Mouse (Mus musculus) hindbrain, embryonic 13.5 days (tissue): Measurements from ENCODE around the gene Brd3. TPM values are rescaled to one million over a fixed set of nuclear protein-coding genes. Genes with fewer than 3 reads are reported as not detected.
A peak's percentile ranks its signal among the peaks of the same experiment; 100 is the strongest.
"Not testable (repeated sequence)": the region's sequence is repeated elsewhere in the genome, so short reads cannot be mapped to it uniquely, and the experiment has no call there.

Experiments
- ATAC-seq: fragments of 200-750 bp; cut with Nextera tagmentation; 2 replicates; pipeline ENCODE4 v1.8.0; 2017; ENCODE audit warnings: moderate TSS enrichment; ENCODE audit not compliant: low FRiP score
- H3K27ac ChIP-seq: fragments of 300-500 bp; sonication (generic); 2 replicates; pipeline ENCODE4 v1.5.1; 2015; ENCODE audit warnings: inconsistent platforms, mild to moderate bottlenecking, moderate library complexity
- H3K27me3 ChIP-seq: fragments of 300-500 bp; sonication (generic); 2 replicates; pipeline ENCODE4 v1.6.1; 2015; ENCODE audit warnings: mild to moderate bottlenecking, inconsistent platforms
- H3K36me3 ChIP-seq: fragments of 300-500 bp; sonication (generic); 2 replicates; pipeline ENCODE4 v1.6.1; 2015; ENCODE audit warnings: mild to moderate bottlenecking, inconsistent platforms
- H3K4me1 ChIP-seq: fragments of 300-500 bp; sonication (generic); replicated peaks from 2 replicates; pipeline ENCODE4 v1.6.1; 2015; ENCODE audit warnings: inconsistent platforms
- H3K4me2 ChIP-seq: fragments of 300-500 bp; sonication (generic); 2 replicates; pipeline ENCODE4 v1.6.1; 2015; ENCODE audit warnings: inconsistent platforms, mild to moderate bottlenecking, moderate library complexity
- H3K4me3 ChIP-seq: fragments of 300-500 bp; sonication (generic); 2 replicates; pipeline ENCODE4 v1.5.1; 2015; ENCODE audit warnings: mild to moderate bottlenecking, inconsistent platforms
- H3K9ac ChIP-seq: fragments of 300-500 bp; sonication (generic); 2 replicates; pipeline ENCODE4 v1.6.1; 2015; ENCODE audit warnings: mild to moderate bottlenecking, inconsistent platforms
- H3K9me3 ChIP-seq: fragments of 300-500 bp; sonication (generic); 2 replicates; pipeline ENCODE4 v1.6.1; 2016; ENCODE audit warnings: inconsistent platforms
- WGBS: fragments of 180-500 bp; shearing (Covaris S2); methylation state at CpG from one replicate; pipeline ENCODE4 v1.1.7; 2015; 5-methylcytosine and 5-hydroxymethylcytosine counted together
- polyA plus RNA-seq: library from polyadenylated mRNA; unstranded; fragments of >200 nt; fragmentation: Nextera tagmentation; extraction: Ambion mirVana; gene quantifications from 2 replicates; pipeline ENCODE4 v1.2.1, GENCODE M21; 2015

The Brd3 gene
- polyA plus RNA-seq, result 130 and 133 TPM in 2 replicates

DNA sequence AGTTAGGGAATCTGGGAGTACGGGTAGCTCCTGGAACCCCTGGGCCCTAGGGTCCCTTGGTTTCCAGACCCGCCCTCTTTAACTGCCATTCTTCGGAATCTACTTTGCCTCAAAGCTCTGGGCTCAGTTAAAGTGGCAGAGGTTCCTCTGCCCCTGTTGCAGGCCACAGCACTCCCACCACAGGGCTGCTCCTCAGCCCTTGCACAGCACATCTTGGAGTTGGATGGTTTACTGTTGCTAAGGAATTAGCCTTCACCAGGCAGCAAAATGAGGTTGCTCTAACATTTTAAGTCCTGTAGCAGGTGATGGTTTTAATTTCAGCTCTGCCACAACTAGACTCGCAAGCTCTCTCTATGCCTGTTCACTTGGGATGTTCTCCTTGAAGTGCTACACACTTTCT, at the start of gene Brd3:
TSS of gene Brd3 (minus strand) at position 101 of the 400 bp plus-strand sequence.
- WGBS, result 75% methylated on average over 4 of the region's 4 CpGs
- Histone ChIP-seq H3K4me2 (no peak within 1 kb of the TSS), H3K27me3 (no peaks in the 10 kb centered on the region), H3K36me3 (no peaks in the 10 kb centered on the region), H3K9me3 (no peaks in the 10 kb centered on the region), H3K9ac (0 out of 2 replicates have a peak within 1 kb of the TSS, but pooled peaks have one; percentile 24), H3K27ac (no peak within 1 kb of the TSS), H3K4me1 (0 out of 2 replicates have a peak, but pooled peaks cover 6% of the 10 kb centered on the region), H3K4me3 (no peak within 1 kb of the TSS)
- no peak for ATAC-seq

DNA sequence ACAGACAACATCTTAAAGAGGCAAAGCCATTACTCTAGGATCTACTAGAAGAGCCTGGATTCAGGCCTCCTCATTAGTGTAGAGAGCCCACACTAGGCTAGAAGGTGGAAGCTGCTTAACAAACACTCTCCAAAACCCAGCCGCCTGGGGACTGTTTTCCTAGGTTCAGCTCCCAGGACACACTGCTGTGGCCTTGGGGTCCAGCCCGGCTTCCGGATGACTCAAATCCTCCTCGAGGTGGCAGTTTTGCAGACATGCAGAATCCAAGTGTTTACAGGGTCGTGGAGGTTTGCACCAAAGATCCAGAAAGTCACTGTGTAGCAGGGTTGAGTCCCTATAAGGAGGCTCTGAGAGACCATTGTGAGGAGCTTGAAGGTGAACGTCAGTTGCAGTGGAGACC, 49.5 kb upstream of the Brd3 start:
- ATAC-seq, result no peak
- Histone ChIP-seq H3K4me2 (no peak overlapping the region), H3K27me3 (peaks cover 19% of the 10 kb centered on the region), H3K4me1 (peaks cover 6% of the 10 kb centered on the region; the same call in 1 of the 2 replicates), H3K36me3 (no peaks in the 10 kb centered on the region), H3K27ac (no peak overlapping the region), H3K4me3 (no peak overlapping the region), H3K9me3 (no peaks in the 10 kb centered on the region), H3K9ac (no peak overlapping the region)
- 89% methylated on average over 6 of the region's 6 CpGs for WGBS

DNA sequence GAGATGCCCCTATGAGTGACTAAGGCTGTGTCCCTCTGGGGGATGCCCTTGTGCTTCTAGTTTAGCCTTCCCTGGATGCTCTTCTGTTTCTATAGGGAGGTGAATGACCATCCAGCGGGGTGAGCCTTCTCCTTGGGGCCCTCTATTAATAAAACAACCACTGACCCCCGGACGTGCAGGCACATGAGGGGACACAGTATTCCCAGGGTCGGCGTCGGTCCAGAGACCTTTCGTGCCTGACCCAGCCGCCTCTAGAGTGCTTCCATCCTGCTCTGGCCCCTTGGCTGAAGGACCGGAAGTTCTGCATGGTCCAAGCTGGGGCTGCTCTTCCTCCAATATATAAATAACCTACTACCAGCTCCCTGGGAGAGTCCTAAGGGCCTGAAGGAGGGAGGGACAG, 46.8 kb upstream of the Brd3 start:
- Histone ChIP-seq H3K4me3 (no peak overlapping the region), H3K27ac (no peak overlapping the region), H3K27me3 (0 out of 2 replicates have a peak, but pooled peaks cover 6% of the 10 kb centered on the region), H3K9me3 (no peaks in the 10 kb centered on the region), H3K9ac (no peak overlapping the region), H3K36me3 (no peaks in the 10 kb centered on the region), H3K4me1 (0 out of 2 replicates have a peak, but pooled peaks cover 5% of the 10 kb centered on the region), H3K4me2 (no peak overlapping the region)
- 84% methylated on average over 9 of the region's 9 CpGs for WGBS
- no peak for ATAC-seq

DNA sequence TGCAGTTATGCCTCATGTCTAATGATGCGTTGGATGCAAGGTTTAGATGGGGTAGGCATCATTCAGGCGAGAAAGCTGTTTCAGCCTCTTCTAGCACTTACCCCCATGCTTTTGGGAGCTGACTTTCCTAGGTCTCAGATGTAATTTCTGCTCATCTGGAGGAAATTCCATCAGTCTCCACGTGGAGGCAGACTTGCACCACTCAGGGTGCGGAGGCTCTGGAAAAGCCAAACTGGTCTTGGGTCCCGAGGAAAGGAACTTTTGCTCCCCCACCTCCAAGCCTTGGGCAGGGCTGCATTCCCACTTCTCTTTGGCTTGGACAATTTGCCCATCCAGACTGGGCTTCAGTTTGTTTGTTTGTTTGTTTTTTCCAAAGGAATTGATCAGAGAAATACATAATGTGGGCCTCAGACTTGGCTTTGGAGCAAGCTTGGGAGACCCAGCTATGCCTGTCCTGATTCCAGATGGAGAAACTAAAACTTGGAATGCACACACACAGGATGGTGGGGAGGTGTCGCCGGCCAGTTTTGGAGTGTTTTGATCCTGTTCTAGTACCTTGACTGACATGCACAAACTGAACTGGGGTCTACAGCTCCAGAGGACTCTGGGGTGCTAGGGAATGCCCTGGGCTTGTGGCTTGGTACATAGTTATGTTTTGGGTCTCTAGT, 45.3 kb upstream of the Brd3 start:
- 24% methylated on average over 7 of the region's 7 CpGs for WGBS
- Histone ChIP-seq H3K9me3 (no peaks in the 10 kb centered on the region), H3K9ac (no peak overlapping the region), H3K27me3 (0 out of 2 replicates have a peak, but pooled peaks cover 6% of the 10 kb centered on the region), H3K4me2 (no peak overlapping the region), H3K27ac (no peak overlapping the region), H3K4me1 (0 out of 2 replicates have a peak, but pooled peaks cover 5% of the 10 kb centered on the region), H3K36me3 (no peaks in the 10 kb centered on the region), H3K4me3 (no peak overlapping the region)
- ATAC-seq, result no peak

DNA sequence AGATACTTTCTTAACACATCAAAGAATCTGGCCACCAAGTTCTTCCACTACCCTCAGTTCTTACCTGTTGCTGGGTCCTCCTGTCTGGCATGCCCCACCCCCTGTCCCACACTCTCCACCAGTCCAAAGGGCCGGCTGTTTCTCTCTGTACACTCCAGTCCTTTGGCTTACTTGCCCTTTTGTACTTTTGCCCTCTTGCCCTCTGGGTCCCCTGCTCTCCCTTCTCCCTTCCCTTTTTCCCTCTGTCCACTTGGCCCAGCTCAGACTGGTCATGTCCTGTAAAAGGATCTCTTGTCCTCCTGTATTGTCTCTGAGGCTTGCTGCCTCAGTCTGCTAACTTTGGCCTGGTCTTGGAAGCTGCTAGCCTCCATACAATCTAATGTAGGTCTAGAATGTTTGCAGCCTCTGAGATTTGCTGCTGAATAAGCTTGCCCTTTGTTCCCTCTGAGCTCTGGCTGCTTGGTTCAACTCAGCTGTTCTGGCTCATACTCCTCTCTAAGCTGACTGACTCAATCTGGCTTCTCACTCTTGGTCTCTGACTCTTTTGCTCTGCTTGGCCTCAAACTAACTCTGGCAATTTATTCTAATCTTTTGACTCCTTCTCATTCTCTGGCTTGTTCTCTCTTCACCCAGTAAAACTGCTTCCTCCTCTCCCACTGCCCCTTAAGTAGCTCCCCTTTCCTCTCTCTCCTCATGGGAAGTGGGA, 41.4 kb upstream of the Brd3 start:
- Histone ChIP-seq H3K9ac (no peak overlapping the region), H3K36me3 (0 out of 2 replicates have a peak, but pooled peaks cover 3% of the 10 kb centered on the region), H3K4me1 (0 out of 2 replicates have a peak, but pooled peaks cover 5% of the 10 kb centered on the region), H3K27ac (no peak overlapping the region), H3K4me3 (no peak overlapping the region), H3K9me3 (no peaks in the 10 kb centered on the region), H3K4me2 (no peak overlapping the region), H3K27me3 (no peaks in the 10 kb centered on the region)
- ATAC-seq, result no peak
- WGBS, result 76% methylated on average over 1 of the region's 1 CpGs

DNA sequence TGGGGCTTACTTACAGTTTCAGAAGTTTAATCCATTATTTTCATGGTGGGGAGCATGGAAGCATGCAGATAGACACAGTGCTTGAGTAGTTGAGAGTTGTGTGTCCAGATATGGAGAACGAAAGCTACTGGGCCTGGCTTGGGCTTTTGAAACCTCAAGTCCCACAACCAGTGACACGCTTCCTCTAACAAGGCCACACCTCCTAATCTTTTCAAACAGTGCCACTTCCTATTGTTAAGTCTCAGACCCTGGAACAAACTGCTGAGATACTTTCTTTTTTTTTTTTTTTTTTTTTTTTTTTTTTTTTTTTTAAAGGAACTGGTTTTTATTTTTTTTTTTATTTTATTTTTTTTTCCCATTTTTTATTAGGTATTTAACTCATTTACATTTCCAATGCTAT, 40.5 kb upstream of the Brd3 start:
- 0 out of 2 replicates have a peak, but pooled peaks cover 3% of the 10 kb centered on the region for H3K36me3 ChIP-seq
- H3K9me3 ChIP-seq, result no peaks in the 10 kb centered on the region
- no peak overlapping the region for H3K4me2 ChIP-seq
- 95% methylated on average over 2 of the region's 2 CpGs for WGBS
- no peak overlapping the region for H3K9ac ChIP-seq
- ATAC-seq, result no peak
- H3K27me3 ChIP-seq, result no peaks in the 10 kb centered on the region
- H3K27ac ChIP-seq, result no peak overlapping the region
- no peak overlapping the region for H3K4me3 ChIP-seq
- H3K4me1 ChIP-seq, result 0 out of 2 replicates have a peak, but pooled peaks cover 3% of the 10 kb centered on the region

DNA sequence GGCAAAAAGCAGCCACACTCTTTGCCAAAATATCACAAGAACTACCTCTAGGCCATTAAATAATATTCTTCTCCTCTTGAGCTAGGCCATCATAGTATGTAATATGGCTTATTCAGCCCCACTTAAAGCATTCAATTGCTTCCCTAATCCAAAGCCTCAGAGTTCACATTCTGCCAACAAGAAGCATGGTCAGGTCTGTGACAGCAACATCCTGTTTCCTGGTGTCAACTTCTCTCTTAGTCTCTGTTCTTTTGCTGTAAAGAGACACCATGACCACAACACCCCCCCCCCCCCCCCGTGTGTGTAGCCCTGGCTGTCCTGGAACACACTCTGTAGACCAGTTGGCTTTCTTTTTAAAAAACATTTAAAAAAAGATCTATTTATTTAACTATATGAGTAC, 39.9 kb upstream of the Brd3 start:
- no peak overlapping the region for H3K4me3 ChIP-seq
- no peak overlapping the region for H3K4me2 ChIP-seq
- no peak overlapping the region for H3K27ac ChIP-seq
- no peak overlapping the region for H3K9ac ChIP-seq
- H3K9me3 ChIP-seq, result no peaks in the 10 kb centered on the region
- 44% methylated on average over 1 of the region's 1 CpGs for WGBS
- H3K27me3 ChIP-seq, result no peaks in the 10 kb centered on the region
- 0 out of 2 replicates have a peak, but pooled peaks cover 3% of the 10 kb centered on the region for H3K36me3 ChIP-seq
- ATAC-seq, result no peak
- no peaks in the 10 kb centered on the region for H3K4me1 ChIP-seq

DNA sequence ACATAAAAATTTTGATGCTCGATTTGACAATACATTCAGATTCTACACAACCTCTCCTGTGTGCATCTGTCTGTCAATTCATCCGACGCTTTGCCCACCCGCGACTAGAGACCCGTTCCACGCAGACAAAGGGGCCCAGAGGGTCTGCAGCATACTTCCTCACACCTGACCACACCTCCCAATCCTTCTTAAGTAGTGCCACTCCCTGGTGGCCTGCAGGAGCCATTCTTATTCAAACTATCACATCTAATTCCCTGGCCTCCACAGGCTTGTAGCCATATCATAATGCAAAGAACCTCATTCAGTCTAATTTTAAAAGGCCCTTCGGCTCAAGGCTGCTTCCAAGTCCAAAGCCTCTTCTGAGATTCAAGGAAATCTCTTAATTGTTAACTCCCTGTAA, 38.6 kb upstream of the Brd3 start:
- not testable (repeated sequence) for H3K27ac ChIP-seq, H3K9ac ChIP-seq, H3K4me3 ChIP-seq, H3K9me3 ChIP-seq, H3K4me2 ChIP-seq, ATAC-seq, H3K36me3 ChIP-seq, H3K4me1 ChIP-seq, H3K27me3 ChIP-seq
- 93% methylated on average over 8 of the region's 8 CpGs for WGBS

DNA sequence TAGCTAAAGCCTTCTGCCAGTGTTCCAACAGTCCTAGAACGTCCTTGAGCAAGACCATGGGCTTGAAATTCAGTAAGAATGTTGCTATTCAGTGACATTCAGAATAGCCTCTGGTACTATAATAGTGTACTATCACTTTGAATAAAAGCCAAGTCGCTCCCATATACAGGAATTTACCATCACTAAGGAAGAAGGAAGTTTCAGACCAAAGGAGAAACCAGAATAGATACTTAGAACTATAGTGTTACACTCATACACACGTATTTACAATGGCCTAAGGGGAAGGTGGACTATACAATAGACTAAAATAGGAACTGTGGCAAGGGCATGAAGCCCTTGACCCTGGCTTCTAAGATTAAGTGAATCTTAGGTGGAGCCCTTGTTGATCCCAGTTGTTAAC, 38.1 kb upstream of the Brd3 start:
- not testable (repeated sequence) for H3K36me3 ChIP-seq, H3K4me2 ChIP-seq, H3K9me3 ChIP-seq, H3K9ac ChIP-seq, H3K27me3 ChIP-seq, ATAC-seq, H3K27ac ChIP-seq, H3K4me3 ChIP-seq
- H3K4me1 ChIP-seq, result peaks cover 14% of the 10 kb centered on the region
- WGBS, result 88% methylated on average over 3 of the region's 3 CpGs

DNA sequence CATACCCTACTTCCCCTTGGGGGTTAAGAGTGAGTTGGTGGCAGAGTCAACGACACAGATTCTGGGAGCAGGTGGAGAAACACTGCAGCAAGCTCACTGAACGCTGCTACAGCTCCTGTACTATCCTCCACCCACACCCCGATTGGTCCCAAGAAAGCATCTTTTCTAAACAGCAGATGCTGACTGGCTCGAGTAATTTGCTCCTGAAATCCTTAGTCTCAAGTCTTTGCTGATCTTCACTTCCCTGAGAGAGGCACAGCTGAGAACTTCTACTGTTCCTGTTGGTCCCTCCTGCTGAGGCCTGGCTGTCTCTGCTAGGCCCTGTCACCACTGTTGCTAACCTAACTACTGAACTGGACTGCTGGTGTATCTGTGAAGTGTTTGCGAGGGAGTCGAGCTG, 37.2 kb upstream of the Brd3 start:
- Histone ChIP-seq H3K9me3 (no peaks in the 10 kb centered on the region), H3K27me3 (no peaks in the 10 kb centered on the region), H3K4me1 (peaks cover 15% of the 10 kb centered on the region), H3K9ac (no peak overlapping the region), H3K4me3 (no peak overlapping the region), H3K36me3 (0 out of 2 replicates have a peak, but pooled peaks cover 3% of the 10 kb centered on the region), H3K4me2 (no peak overlapping the region), H3K27ac (no peak overlapping the region)
- WGBS, result 92% methylated on average over 6 of the region's 6 CpGs
- no peak for ATAC-seq

DNA sequence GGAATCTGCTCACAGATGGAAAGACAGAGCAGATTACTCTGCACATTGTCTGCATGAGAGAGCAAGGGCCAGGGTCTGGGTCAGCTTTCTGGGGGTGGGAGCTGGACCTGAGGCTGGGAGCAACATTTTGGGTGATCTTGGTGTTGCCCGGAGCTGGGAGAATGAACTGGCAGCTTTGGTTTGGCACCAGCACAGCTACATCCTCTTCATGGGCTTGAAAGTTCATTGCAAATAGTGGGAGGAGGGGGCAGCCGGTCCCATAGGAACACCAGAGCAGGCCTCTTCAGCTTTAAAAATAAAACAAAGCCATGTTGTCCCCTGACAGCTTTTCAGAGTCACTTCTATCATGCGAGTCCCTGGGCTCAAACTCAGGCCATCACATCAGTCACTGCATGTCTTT, 33.8 kb upstream of the Brd3 start:
- H3K9ac ChIP-seq, result peak overlapping the region; percentile 76
- peak overlapping the region; percentile 92 for H3K27ac ChIP-seq
- ATAC-seq, result no peak
- peaks cover 23% of the 10 kb centered on the region for H3K4me1 ChIP-seq
- WGBS, result 96% methylated on average over 3 of the region's 3 CpGs
- H3K4me2 ChIP-seq, result peak overlapping the region; percentile 85
- no peaks in the 10 kb centered on the region for H3K27me3 ChIP-seq
- H3K4me3 ChIP-seq, result peak overlapping the region; percentile 50
- no peaks in the 10 kb centered on the region for H3K9me3 ChIP-seq
- peaks cover 10% of the 10 kb centered on the region for H3K36me3 ChIP-seq

DNA sequence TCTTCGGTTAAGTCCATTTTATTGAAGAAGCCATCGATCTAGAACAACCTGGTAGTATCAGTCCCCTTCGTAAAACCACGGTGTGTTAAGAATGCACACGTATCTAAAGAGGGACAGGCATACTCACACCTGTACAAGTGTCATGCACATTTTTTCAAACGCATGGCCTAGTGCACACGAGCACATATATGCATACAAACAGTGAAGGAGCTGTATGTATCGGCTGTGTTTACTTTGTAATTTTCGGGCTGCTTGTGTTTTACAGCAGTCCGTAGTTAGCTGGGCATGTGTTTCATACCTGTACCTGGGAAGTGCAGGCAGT, 33.0 kb upstream of the Brd3 start:
- H3K27me3 ChIP-seq, result no peaks in the 10 kb centered on the region
- peak; percentile 38 for ATAC-seq
- H3K9ac ChIP-seq, result peak overlapping the region; percentile 76
- H3K36me3 ChIP-seq, result peaks cover 17% of the 10 kb centered on the region
- WGBS, result 32% methylated on average over 10 of the region's 10 CpGs
- peak overlapping the region; percentile 85 for H3K4me2 ChIP-seq
- peaks cover 23% of the 10 kb centered on the region for H3K4me1 ChIP-seq
- peak overlapping the region; percentile 92 for H3K27ac ChIP-seq
- peak overlapping the region; percentile 50 for H3K4me3 ChIP-seq
- H3K9me3 ChIP-seq, result no peaks in the 10 kb centered on the region
